20 mouse cellular contexts compared by ENCODE assay signal in genomic region chr9:84673327-84673726, GRCm38 (mm10).
DNase-seq lines count a peak whose midpoint lies in the region; ATAC-seq lines count a peak whose summit lies in the region.
"Had no signal": no experiment of that assay in that cellular context is flagged by ENCODE, and none has a peak within 500 bp of the region (broad histone marks: within the 10 kb centered on the region; RNA-seq: fewer than 3 reads in every experiment).

No protein-coding gene starts in this region.

- H3K27me3 ChIP-seq in embryonic facial prominence, embryonic 11.5 days (ENCODE audit: control insufficient read depth, insufficient read depth, low read length) = no peaks in the 10 kb centered on the region
- H3K27me3 ChIP-seq in embryonic facial prominence, embryonic 10.5 days (replicated peaks; ENCODE audit: low read depth, poor library complexity, severe bottlenecking) = no peaks in the 10 kb centered on the region
- H3K27me3 ChIP-seq: embryonic facial prominence, embryonic 12.5 days; hindbrain, embryonic 13.5 days; intestine, embryonic 15.5 days; liver, embryonic 13.5 days; lung, embryonic 15.5 days; midbrain, embryonic 13.5 days had no signal

- ATAC-seq in embryonic facial prominence, embryonic 11.5 days (replicated peaks; ENCODE audit: insufficient number of reproducible peaks, low FRiP score, low TSS enrichment, low read depth) = no peak
- ATAC-seq: intestine, embryonic 15.5 days; midbrain, embryonic 13.5 days had no signal

- no peak overlapping the region for H3K9ac ChIP-seq in embryonic facial prominence, embryonic 11.5 days (replicated peaks; ENCODE audit: low read length)
- H3K9ac ChIP-seq: embryonic facial prominence, embryonic 12.5 days; hindbrain, embryonic 13.5 days; intestine, embryonic 15.5 days; liver, embryonic 13.5 days; lung, embryonic 15.5 days; midbrain, embryonic 13.5 days had no signal

- H3K4me3 ChIP-seq in embryonic facial prominence, embryonic 11.5 days (ENCODE audit: low read depth, low read length) = no peak overlapping the region
- H3K4me3 ChIP-seq in embryonic facial prominence, embryonic 10.5 days = no peak overlapping the region
- H3K4me3 ChIP-seq: embryonic facial prominence, embryonic 12.5 days; hindbrain, embryonic 13.5 days; intestine, embryonic 15.5 days; liver, embryonic 13.5 days; lung, embryonic 15.5 days; midbrain, embryonic 13.5 days had no signal

- H3K36me3 ChIP-seq in embryonic facial prominence, embryonic 11.5 days (replicated peaks; ENCODE audit: control insufficient read depth, insufficient read depth, low read depth, low read length) = no peaks in the 10 kb centered on the region
- no peaks in the 10 kb centered on the region for H3K36me3 ChIP-seq in embryonic facial prominence, embryonic 10.5 days (replicated peaks)
- H3K36me3 ChIP-seq: embryonic facial prominence, embryonic 12.5 days; hindbrain, embryonic 13.5 days; intestine, embryonic 15.5 days; liver, embryonic 13.5 days; lung, embryonic 15.5 days; midbrain, embryonic 13.5 days had no signal

- H3K9me3 ChIP-seq in embryonic facial prominence, embryonic 11.5 days (replicated peaks; ENCODE audit: control insufficient read depth, low read length) = no peaks in the 10 kb centered on the region
- H3K9me3 ChIP-seq in embryonic facial prominence, embryonic 10.5 days = no peaks in the 10 kb centered on the region
- H3K9me3 ChIP-seq: embryonic facial prominence, embryonic 12.5 days; hindbrain, embryonic 13.5 days; intestine, embryonic 15.5 days; liver, embryonic 13.5 days; lung, embryonic 15.5 days; midbrain, embryonic 13.5 days had no signal

- DNase-seq in embryonic facial prominence, embryonic 11.5 days (ENCODE audit: low spot score) = peak; percentile 26
- DNase-seq in embryonic facial prominence, embryonic 10.5 days (ENCODE audit: low spot score) = no peak
- DNase-seq in kidney, postnatal 4 days = peak; percentile 10 to 29
- no peak for DNase-seq in kidney, adult 8-10 months
- peak; percentile 63 for DNase-seq in adipocyte (ENCODE audit: low spot score)
- peak; percentile 11 for DNase-seq in forelimb bud, embryonic 11.5 days (ENCODE audit: low read depth, low spot score)
- no peak for DNase-seq in adrenal gland, adult 8-10 months
- DNase-seq: B cell, adult 2 months; cerebellum, adult 9-11 months; gastrocnemius, postnatal 25 days; heart, postnatal 14 days; layer of hippocampus, postnatal 36 days; left cerebral cortex, postnatal 4 days; liver, embryonic 13.5 days; thymus, postnatal 25 days had no signal

- no peaks in the 10 kb centered on the region for H3K4me1 ChIP-seq in embryonic facial prominence, embryonic 11.5 days (ENCODE audit: control insufficient read depth, insufficient read depth, low read length)
- H3K4me1 ChIP-seq in embryonic facial prominence, embryonic 10.5 days = no peaks in the 10 kb centered on the region
- H3K4me1 ChIP-seq: embryonic facial prominence, embryonic 12.5 days; hindbrain, embryonic 13.5 days; intestine, embryonic 15.5 days; liver, embryonic 13.5 days; lung, embryonic 15.5 days; midbrain, embryonic 13.5 days had no signal

- H3K27ac ChIP-seq in embryonic facial prominence, embryonic 11.5 days (replicated peaks; ENCODE audit: low read depth, low read length) = no peak overlapping the region
- no peak overlapping the region for H3K27ac ChIP-seq in embryonic facial prominence, embryonic 10.5 days (replicated peaks)
- H3K27ac ChIP-seq: embryonic facial prominence, embryonic 12.5 days; hindbrain, embryonic 13.5 days; intestine, embryonic 15.5 days; liver, embryonic 13.5 days; lung, embryonic 15.5 days; midbrain, embryonic 13.5 days had no signal

- H3K4me2 ChIP-seq in embryonic facial prominence, embryonic 11.5 days (ENCODE audit: low read depth, low read length) = no peak overlapping the region
- H3K4me2 ChIP-seq: embryonic facial prominence, embryonic 12.5 days; hindbrain, embryonic 13.5 days; intestine, embryonic 15.5 days; liver, embryonic 13.5 days; lung, embryonic 15.5 days; midbrain, embryonic 13.5 days had no signal

- WGBS in embryonic facial prominence, embryonic 11.5 days = 62% methylated on average over 3 of the region's 3 CpGs
- 68% methylated on average over 3 of the region's 3 CpGs for WGBS in embryonic facial prominence, embryonic 10.5 days

Comparison
In these comparisons a context has a peak if more than half of its experiments do, and no peak if none do; other contexts are left out.
1. DNase-seq: peak in embryonic facial prominence, embryonic 11.5 days (single experiment), kidney, postnatal 4 days (2 of 2), adipocyte (single experiment) and forelimb bud, embryonic 11.5 days (single experiment); none in embryonic facial prominence, embryonic 10.5 days (single experiment), kidney, adult 8-10 months (0 of 2) and adrenal gland, adult 8-10 months (single experiment).